Mouse (Mus musculus) adrenal gland, postnatal 25 days (tissue): ENCODE measurements around the gene Rnaseh2c. TPM values are rescaled to one million over a fixed set of nuclear protein-coding genes. Genes with fewer than 3 reads are reported as not detected.

Experiments
- total RNA-seq: library from RNA; stranded (reverse); gene quantifications from 2 replicates; pipeline ENCODE4 v1.2.3, GENCODE M21; 2021

Gene Rnaseh2c
- total RNA-seq, 1 experiment from 2014 or later: 144 TPM

Other genes with a start within 250 kb of the Rnaseh2c start
- gene Eif1ad, start 235.1 kb upstream of the Rnaseh2c start, total RNA-seq: 25.0 and 25.1 TPM in 2 replicates
- 148 and 160 TPM in 2 replicates for gene Banf1, start 234.7 kb upstream of the Rnaseh2c start, total RNA-seq
- gene Sart1, start 213.2 kb upstream of the Rnaseh2c start, total RNA-seq: 49.8 and 93.4 TPM in 2 replicates
- gene Tsga10ip, start 199.3 kb upstream of the Rnaseh2c start, total RNA-seq: not detected in 2 replicates
- 182 and 221 TPM in 2 replicates for gene Drap1, start 176.9 kb upstream of the Rnaseh2c start, total RNA-seq
- 43.1 and 51.1 TPM in 2 replicates for gene AI837181, start 176.7 kb upstream of the Rnaseh2c start, total RNA-seq
- gene Fosl1, start 154.3 kb upstream of the Rnaseh2c start, total RNA-seq: not detected in 2 replicates
- 7.2 and 10.9 TPM in 2 replicates for gene Ccdc85b, start 144.0 kb upstream of the Rnaseh2c start, total RNA-seq
- gene Fibp, start 141.3 kb upstream of the Rnaseh2c start, total RNA-seq: 53.7 and 100 TPM in 2 replicates
- not detected in 2 replicates for gene Ctsw, start 133.4 kb upstream of the Rnaseh2c start, total RNA-seq
- 55.5 and 56.3 TPM in 2 replicates for gene Efemp2, start 127.9 kb upstream of the Rnaseh2c start, total RNA-seq
- gene Mus81, start 113.5 kb upstream of the Rnaseh2c start, total RNA-seq: 31.1 and 35.0 TPM in 2 replicates
- 625 and 632 TPM in 2 replicates for gene Cfl1, start 111.4 kb upstream of the Rnaseh2c start, total RNA-seq
- gene 1700020D05Rik, start 98.1 kb upstream of the Rnaseh2c start, total RNA-seq: 2.2 and 3.7 TPM in 2 replicates
- 13.1 and 18.4 TPM in 2 replicates for gene Snx32, start 91.3 kb upstream of the Rnaseh2c start, total RNA-seq
- gene Ovol1, start 41.2 kb upstream of the Rnaseh2c start, total RNA-seq: not detected in 2 replicates
- 13.1 and 16.4 TPM in 2 replicates for gene Ap5b1, start 33.8 kb upstream of the Rnaseh2c start, total RNA-seq
- 74.6 and 86.3 TPM in 2 replicates for gene Kat5, start 8.4 kb downstream of the Rnaseh2c start, total RNA-seq
- gene Rela, start 35.6 kb downstream of the Rnaseh2c start, total RNA-seq: 96.3 and 101 TPM in 2 replicates
- gene Sipa1, start 61.8 kb downstream of the Rnaseh2c start, total RNA-seq: 61.8 and 76.7 TPM in 2 replicates
- gene Map3k11, start 86.9 kb downstream of the Rnaseh2c start, total RNA-seq: 43.7 and 49.7 TPM in 2 replicates
- gene Pcnx3, start 87.0 kb downstream of the Rnaseh2c start, total RNA-seq: 110 and 124 TPM in 2 replicates
- not detected in 2 replicates for gene Kcnk7, start 102.5 kb downstream of the Rnaseh2c start, total RNA-seq
- 35.7 and 40.9 TPM in 2 replicates for gene Ehbp1l1, start 124.4 kb downstream of the Rnaseh2c start, total RNA-seq
- gene Fam89b, start 127.8 kb downstream of the Rnaseh2c start, total RNA-seq: 44.8 and 59.4 TPM in 2 replicates
- gene Ltbp3, start 139.0 kb downstream of the Rnaseh2c start, total RNA-seq: 275 and 334 TPM in 2 replicates
- 104 and 120 TPM in 2 replicates for gene Scyl1, start 169.5 kb downstream of the Rnaseh2c start, total RNA-seq